Mouse (Mus musculus): ENCODE measurements around the gene Tmem63b.

Gene Tmem63b

GRCm38 (mm10) chr17:45680391-45680980 is 6.2 kb downstream of the Tmem63b start:
- in situ Hi-C loops (cut with MboI, MseI): loop anchor here (10.0 kb wide), 1 partner anchor 1516 kb away; no protein-coding TSS in a partner anchor

DNA sequence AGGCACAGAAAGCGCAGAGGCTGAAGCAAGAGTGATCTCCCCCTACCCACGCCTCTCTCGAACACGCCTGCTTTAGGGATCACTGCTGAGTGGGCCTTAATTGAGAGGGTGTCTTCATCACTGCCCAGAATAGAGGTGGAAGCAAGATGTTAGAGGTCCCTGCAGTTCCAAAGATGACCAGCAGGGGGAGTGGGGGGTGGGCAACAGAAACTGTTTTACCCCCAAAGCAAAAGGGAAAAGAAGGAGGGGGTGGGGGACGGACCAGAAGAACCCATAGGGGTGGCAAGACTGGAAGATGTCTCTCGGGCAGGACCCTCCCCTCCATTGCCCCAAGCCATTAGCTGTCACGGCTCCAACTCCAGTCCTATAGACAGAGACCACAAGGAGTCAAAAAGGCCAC is 8.6 kb downstream of the Tmem63b start:
- in situ Hi-C loops (cut with MboI, MseI): no loop called here

- in situ Hi-C loops (cut with MboI, MseI): no loop called here
Observed at GRCm38 (mm10) chr17:45672598-45672997, 14.1 kb downstream of the Tmem63b start.

GRCm38 (mm10) chr17:45671821-45672220 is 14.9 kb downstream of the Tmem63b start:
- in situ Hi-C loops (cut with MboI, MseI): no loop called here

DNA sequence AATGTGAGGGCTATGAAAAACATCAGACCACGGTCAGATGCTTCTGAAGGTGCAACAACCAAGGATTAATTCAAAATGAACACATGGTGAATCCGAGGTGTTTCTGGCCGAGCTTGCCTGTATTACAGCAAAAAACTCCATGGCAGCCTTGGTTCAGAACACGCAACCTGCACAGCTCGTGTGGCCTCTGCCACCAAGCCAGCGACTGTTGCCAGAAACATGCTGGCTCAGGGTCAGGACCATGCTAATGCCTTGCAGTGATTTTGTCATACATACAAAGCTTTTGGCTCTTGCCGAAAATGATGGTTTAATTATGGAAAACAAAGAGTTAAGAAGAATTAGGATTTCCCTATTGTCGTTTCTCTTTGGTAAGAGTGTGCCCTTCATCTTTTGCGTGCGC is 18.7 kb downstream of the Tmem63b start:
- in situ Hi-C loops (cut with MboI, MseI): no loop called here

- in situ Hi-C loops (cut with MboI, MseI): no loop called here
Observed at GRCm38 (mm10) chr17:45667481-45667880, 19.2 kb downstream of the Tmem63b start.

- in situ Hi-C loops (cut with MboI, MseI): no loop called here
Observed at GRCm38 (mm10) chr17:45666091-45666490, 20.6 kb downstream of the Tmem63b start.

GRCm38 (mm10) chr17:45664608-45665007 is 22.1 kb downstream of the Tmem63b start:
- in situ Hi-C loops (cut with MboI, MseI): loop anchor here (5.0 kb wide), 1 partner anchor 58 kb away; no protein-coding TSS in a partner anchor

DNA sequence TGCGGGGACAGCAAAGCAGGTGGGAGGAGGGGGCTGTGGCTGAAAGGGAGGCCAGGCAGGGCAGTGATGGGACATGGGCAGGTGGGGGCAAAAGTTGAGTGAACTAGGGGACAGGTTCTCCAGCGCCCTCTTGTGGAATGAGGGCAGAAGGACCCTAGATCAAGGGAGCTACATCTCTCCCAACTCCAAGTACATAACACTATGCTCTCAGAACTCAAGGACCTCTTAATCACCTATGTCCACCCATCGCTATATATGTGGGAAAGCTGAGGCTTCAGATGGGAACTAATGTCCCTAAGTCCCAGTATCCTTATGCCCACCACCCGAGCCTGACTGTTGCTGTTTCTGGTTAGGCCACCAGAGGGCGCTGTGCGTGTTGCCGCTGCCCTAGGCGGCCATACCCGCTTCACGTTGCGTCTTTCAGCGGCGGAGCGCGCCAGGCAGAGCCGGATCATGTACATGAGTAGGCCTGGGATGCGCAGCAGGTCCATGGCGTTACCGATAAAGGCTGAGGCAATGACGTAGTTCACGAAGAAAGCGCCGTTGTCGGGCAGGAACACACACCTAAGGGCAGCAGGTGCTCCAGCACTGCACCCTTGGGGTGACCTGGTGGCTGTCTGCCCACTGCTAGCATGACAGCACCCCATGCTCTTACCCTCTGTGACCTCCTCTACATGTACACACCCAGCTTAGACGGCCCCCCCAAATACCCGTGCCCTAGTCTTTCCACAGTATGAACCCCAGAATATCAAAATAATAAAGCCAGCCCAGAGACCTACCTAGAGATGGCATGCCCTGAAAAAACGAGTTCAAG is 23.4 kb downstream of the Tmem63b start:
- in situ Hi-C loops (cut with MboI, MseI): loop anchor here (5.0 kb wide), 1 partner anchor 59 kb away; no protein-coding TSS in a partner anchor

GRCm38 (mm10) chr17:45659225-45659624 is 27.5 kb downstream of the Tmem63b start, which contains the start of gene Capn11:
TSS of gene Capn11 (minus strand) at chr17:45659325.
- in situ Hi-C loops (cut with MboI, MseI): no loop called here

GRCm38 (mm10) chr17:45655820-45656219 is 30.9 kb downstream of the Tmem63b start:
- in situ Hi-C loops (cut with MboI, MseI): no loop called here

DNA sequence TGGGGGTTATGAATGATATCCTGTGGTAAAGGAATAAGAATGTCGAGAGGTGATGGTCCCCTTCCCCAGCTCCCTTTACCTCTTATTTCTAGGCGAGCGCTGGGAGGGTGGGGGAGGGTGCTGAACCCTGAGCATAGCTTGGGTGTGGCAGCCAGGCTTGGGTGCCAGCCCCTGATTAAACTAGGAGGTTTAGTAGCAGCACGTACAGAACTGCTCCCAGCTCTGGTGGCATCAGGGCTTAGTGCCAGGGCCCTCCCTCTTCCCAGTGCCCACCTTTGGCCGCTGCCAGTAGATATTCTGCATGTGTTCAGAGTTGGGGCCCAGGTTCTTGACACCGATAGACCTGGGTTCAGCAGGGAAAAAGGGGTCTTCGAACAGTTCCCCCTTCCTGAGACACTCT is 33.5 kb downstream of the Tmem63b start:
- in situ Hi-C loops (cut with MboI, MseI): no loop called here

DNA sequence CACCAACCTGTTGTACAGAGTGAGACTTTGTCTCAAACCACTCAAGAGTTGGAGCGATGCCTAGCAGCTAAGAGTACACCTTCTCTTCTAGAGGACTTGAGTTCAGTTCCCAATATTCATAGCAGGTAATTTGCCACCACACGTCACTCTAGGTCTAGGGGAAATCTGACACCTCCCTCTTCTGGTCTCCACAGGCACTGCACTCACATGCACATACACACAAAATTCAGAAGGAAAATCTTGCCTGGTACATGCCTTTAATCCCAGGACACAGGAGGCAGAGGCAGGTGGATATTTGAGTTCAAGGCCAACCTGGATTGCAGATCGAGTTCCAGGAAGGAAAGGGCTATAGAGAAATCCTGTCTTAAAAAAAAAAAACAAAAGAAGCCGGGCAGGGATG is 42.5 kb downstream of the Tmem63b start:
- in situ Hi-C loops (cut with MboI, MseI): no loop called here

- in situ Hi-C loops (cut with MboI, MseI): no loop called here
Observed at GRCm38 (mm10) chr17:45642701-45643100, 44.0 kb downstream of the Tmem63b start.

GRCm38 (mm10) chr17:45641981-45642380 is 44.7 kb downstream of the Tmem63b start:
- in situ Hi-C loops (cut with MboI, MseI): no loop called here

- in situ Hi-C loops (cut with MboI, MseI): no loop called here
Observed at GRCm38 (mm10) chr17:45638596-45639295, 48.0 kb downstream of the Tmem63b start.

DNA sequence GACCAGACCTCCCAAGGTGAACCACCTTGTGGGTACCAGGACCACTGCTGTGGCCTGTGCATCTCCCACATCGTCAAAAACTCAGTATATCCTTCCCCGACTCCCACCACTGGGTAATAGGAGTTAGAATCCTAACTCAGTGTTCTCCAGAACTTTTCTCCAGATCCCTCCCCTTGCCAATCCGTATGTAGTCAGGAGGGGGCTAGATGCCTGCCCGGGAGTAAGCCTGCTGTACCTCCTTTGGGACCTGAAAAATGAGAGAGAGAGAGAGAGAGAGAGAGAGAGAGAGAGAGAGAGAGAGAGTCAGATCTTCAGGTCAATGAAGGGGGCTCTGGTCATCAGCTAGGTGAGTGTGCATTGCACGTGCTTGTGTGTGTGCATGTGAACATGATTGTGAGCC is 52.7 kb downstream of the Tmem63b start:
- in situ Hi-C loops (cut with MboI, MseI): no loop called here

GRCm38 (mm10) chr17:45631940-45632339 is 54.8 kb downstream of the Tmem63b start:
- in situ Hi-C loops (cut with MboI, MseI): no loop called here

- in situ Hi-C loops (cut with MboI, MseI): no loop called here
Observed at GRCm38 (mm10) chr17:45630992-45631391, 55.7 kb downstream of the Tmem63b start.

DNA sequence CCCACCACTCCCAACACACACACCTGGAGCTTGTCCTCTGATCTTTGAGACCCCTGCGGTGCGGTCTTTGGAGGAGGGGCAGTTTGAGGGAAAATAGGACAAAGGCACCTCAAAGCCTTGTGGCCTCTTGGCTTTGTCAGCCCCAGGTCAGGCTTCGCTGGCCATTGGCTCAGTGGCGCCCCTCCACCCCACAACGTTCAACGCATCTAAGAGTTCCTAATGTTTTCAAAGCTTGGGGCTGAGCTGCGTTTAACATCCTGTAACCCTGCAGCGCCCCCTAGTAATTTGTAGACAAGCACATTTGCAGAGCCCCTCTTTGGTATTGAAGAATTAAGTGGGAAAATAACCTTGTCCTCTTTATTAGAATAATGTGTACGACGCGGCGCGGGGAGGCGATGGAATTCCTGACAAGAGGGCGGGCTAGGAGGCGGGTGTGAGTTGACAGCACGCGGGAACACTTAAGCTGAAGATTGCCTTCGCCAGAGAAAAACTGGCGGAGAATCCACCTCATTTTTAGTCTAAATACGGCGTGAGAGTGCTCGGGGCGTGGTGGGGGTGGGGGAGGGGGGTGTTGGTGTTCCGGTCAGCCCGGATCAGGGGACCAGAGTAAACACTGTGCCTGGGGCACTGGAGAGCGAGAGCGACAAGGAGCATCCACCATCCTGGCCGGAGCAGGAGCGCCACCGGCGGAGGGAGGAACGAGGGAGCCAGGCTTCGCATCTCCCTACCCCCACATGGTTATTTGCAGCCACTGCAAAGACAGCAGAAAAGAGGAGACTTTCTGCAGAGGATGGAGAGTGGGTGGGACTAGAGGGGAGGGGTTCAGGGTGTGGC is 56.6 kb downstream of the Tmem63b start:
- in situ Hi-C loops (cut with MboI, MseI): loop anchor here (5.0 kb wide), 1 partner anchor 43 kb away; no protein-coding TSS in a partner anchor

Data from regulatory T cell (primary cell).